Mouse (Mus musculus) gastrocnemius, adult 2 months (tissue): ENCODE data around the gene Klhl2. TPM values are rescaled to one million over a fixed set of nuclear protein-coding genes. Genes with fewer than 3 reads are reported as not detected.

Experiments
- DNase-seq: peaks from one replicate; pipeline ENCODE4 v3.0.0; 2022
- H3K27ac ChIP-seq: fragments of 200-600 bp; 2 replicates; pipeline ENCODE4 v1.8.1; 2022; ENCODE audit warnings: mild to moderate bottlenecking
- H3K4me3 ChIP-seq: fragments of 200-600 bp; 2 replicates; pipeline ENCODE4 v1.8.1; 2022; ENCODE audit warnings: mild to moderate bottlenecking, moderate library complexity
- CTCF ChIP-seq: fragments of 200-600 bp; IDR thresholded peaks from 2 replicates; pipeline ENCODE4 v1.8.1; 2022; ENCODE audit warnings: antibody characterized with exemption, mild to moderate bottlenecking, moderate library complexity
- intact Hi-C: fragments of 180-260 bp; cut with DNase I; formaldehyde crosslinking; loops from one replicate; pipeline ENCODE4 v1.15.1; 2025
- total RNA-seq, 2 experiments: library from RNA; stranded (reverse); gene quantifications; 2 replicates each; pipeline ENCODE4 v1.2.3; 2021

The Klhl2 gene
- total RNA-seq, 2 experiments from 2014 or later, result 7.9 to 8.7 TPM

GRCm38 (mm10) chr8:64691591-64692401 lies 158.0 kb downstream of the Klhl2 start:
- peak overlapping the region; percentile 89 for H3K27ac ChIP-seq
- TF ChIP-seq CTCF, result no peak
- DNase-seq, result no peak
- intact Hi-C loops, result loop anchor here (2.0 kb wide), 1 partner anchor 249 kb away; no protein-coding TSS in a partner anchor
- peak overlapping the region; percentile 89 for H3K4me3 ChIP-seq

- Histone ChIP-seq H3K27ac (peak overlapping the region; percentile 89; the same call in 1 of the 2 replicates), H3K4me3 (no peak overlapping the region)
- no peak for DNase-seq
- intact Hi-C loops, result no loop called here
- TF ChIP-seq CTCF, result no peak
Observed at GRCm38 (mm10) chr8:64690845-64691244, 159.0 kb downstream of the Klhl2 start.

- intact Hi-C loops, result no loop called here
- no peak for DNase-seq
- TF ChIP-seq CTCF, result no peak
- Histone ChIP-seq H3K27ac (peak overlapping the region; percentile 89; the same call in 1 of the 2 replicates), H3K4me3 (no peak overlapping the region)
Observed at GRCm38 (mm10) chr8:64690306-64690705, 159.5 kb downstream of the Klhl2 start.

Other genes with a start within 250 kb of the Klhl2 start
- gene Cpe, start 157.0 kb downstream of the Klhl2 start, total RNA-seq, result 100 to 1,000 TPM; 196 to 239 TPM
- 1 to 10 TPM; 3.0 to 5.5 TPM for gene Msmo1, start 116.2 kb downstream of the Klhl2 start, total RNA-seq
- gene Tmem192, start 97.2 kb upstream of the Klhl2 start, total RNA-seq, result 10 to 100 TPM; 18.6 to 21.4 TPM
- not detected for gene Trim75, start 137.8 kb upstream of the Klhl2 start, total RNA-seq
- not detected for gene Trim61, start 168.5 kb upstream of the Klhl2 start, total RNA-seq
- gene Trim60, start 168.6 kb upstream of the Klhl2 start, total RNA-seq, result not detected
- not detected for gene Apela, start 187.3 kb upstream of the Klhl2 start, total RNA-seq
- gene Gm10663, start 225.0 kb upstream of the Klhl2 start, total RNA-seq, result not detected